Mouse (Mus musculus) kidney, adult 18-20 months (tissue): ENCODE measurements around the gene Cstad.

ENCODE experiments used
- DNase-seq: peaks from one replicate; pipeline ENCODE4 v3.0.0; 2021

Gene Cstad

GRCm38 (mm10) chr2:30594641-30595379, at the start of gene Cstad:
TSS of gene Cstad (plus strand) at chr2:30595040.
- peak; percentile 69 for DNase-seq

GRCm38 (mm10) chr2:30545706-30546105, 49.1 kb upstream of the Cstad start:
- DNase-seq = no peak

- DNase-seq = no peak
Observed at GRCm38 (mm10) chr2:30546219-30546618, 48.6 kb upstream of the Cstad start.

GRCm38 (mm10) chr2:30547455-30548217, 47.2 kb upstream of the Cstad start:
- peak; percentile 47 for DNase-seq

GRCm38 (mm10) chr2:30551579-30551978, 43.3 kb upstream of the Cstad start:
- DNase-seq = no peak

GRCm38 (mm10) chr2:30553851-30554540, 40.8 kb upstream of the Cstad start:
- peak; percentile 43 for DNase-seq

GRCm38 (mm10) chr2:30555257-30555656, 39.6 kb upstream of the Cstad start:
- no peak for DNase-seq

GRCm38 (mm10) chr2:30556495-30556894, 38.3 kb upstream of the Cstad start:
- no peak for DNase-seq

GRCm38 (mm10) chr2:30559552-30559951, 35.3 kb upstream of the Cstad start:
- DNase-seq = no peak

- no peak for DNase-seq
Observed at GRCm38 (mm10) chr2:30562553-30562952, 32.3 kb upstream of the Cstad start.

GRCm38 (mm10) chr2:30571647-30572046, 23.2 kb upstream of the Cstad start:
- no peak for DNase-seq

- no peak for DNase-seq
Observed at GRCm38 (mm10) chr2:30573522-30573921, 21.3 kb upstream of the Cstad start.

GRCm38 (mm10) chr2:30577010-30577409, 17.8 kb upstream of the Cstad start:
- DNase-seq = no peak

- DNase-seq = no peak
Observed at GRCm38 (mm10) chr2:30578006-30578405, 16.8 kb upstream of the Cstad start.

- DNase-seq = peak; percentile 57
Observed at GRCm38 (mm10) chr2:30587161-30587560, 7.7 kb upstream of the Cstad start.

- no peak for DNase-seq
Observed at GRCm38 (mm10) chr2:30587671-30588070, 7.2 kb upstream of the Cstad start.

- peak; percentile 26 for DNase-seq
Observed at GRCm38 (mm10) chr2:30588985-30589511, 5.8 kb upstream of the Cstad start.

GRCm38 (mm10) chr2:30589781-30590180, 5.1 kb upstream of the Cstad start:
- no peak for DNase-seq

- DNase-seq = peak; percentile 42
Observed at GRCm38 (mm10) chr2:30590909-30591308, 3.9 kb upstream of the Cstad start.

GRCm38 (mm10) chr2:30592391-30592790, 2.4 kb upstream of the Cstad start:
- DNase-seq = no peak

GRCm38 (mm10) chr2:30592951-30593350, 1.9 kb upstream of the Cstad start:
- no peak for DNase-seq

- DNase-seq = no peak
Observed at GRCm38 (mm10) chr2:30593636-30594310, 1.1 kb upstream of the Cstad start.

- DNase-seq = no peak
Observed at GRCm38 (mm10) chr2:30595796-30596195, 956 bp downstream of the Cstad start.
